Mouse (Mus musculus): ENCODE results near the gene Chml. TPM values are rescaled to one million over a fixed set of nuclear protein-coding genes. Genes with fewer than 3 reads are reported as not detected.

Chml gene
- polyA plus RNA-seq, 1 experiment, result 0.54 TPM

DNA sequence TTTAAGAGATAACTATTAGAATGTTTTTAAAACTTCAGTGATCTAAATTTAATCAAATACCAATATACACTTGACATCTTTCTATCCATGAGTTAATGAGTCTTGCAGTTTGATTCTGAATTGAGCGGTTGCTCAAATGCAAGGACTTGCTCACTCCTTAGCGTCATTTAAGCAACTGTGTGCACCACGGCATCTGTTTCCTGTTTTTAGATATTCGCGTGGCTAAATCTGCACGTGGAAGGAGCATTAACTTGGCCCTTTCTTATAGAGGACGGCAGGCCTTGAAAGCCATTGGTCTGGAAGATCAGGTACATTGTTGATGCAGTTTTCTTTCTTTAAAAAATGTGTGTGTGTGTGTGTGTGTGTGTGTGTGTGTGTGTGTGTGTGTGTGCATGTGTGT lies 55.0 kb downstream of the Chml start:
- H3K27me3 ChIP-seq (ENCODE audit: control insufficient read depth), result no peaks in the 10 kb centered on the region
- H3K4me1 ChIP-seq (ENCODE audit: control insufficient read depth), result no peaks in the 10 kb centered on the region
- no peak overlapping the region for H3K4me3 ChIP-seq (replicated peaks)
- no peaks in the 10 kb centered on the region for H3K9me3 ChIP-seq (ENCODE audit: control insufficient read depth, low read length)
- no peaks in the 10 kb centered on the region for H3K36me3 ChIP-seq (ENCODE audit: control insufficient read depth)
- TF ChIP-seq TAL1 (IDR thresholded peaks at IDR 0.05; ENCODE audit: low read length) (no peak), GATA1 (IDR thresholded peaks at IDR 0.05; ENCODE audit: low read length) (no peak)

DNA sequence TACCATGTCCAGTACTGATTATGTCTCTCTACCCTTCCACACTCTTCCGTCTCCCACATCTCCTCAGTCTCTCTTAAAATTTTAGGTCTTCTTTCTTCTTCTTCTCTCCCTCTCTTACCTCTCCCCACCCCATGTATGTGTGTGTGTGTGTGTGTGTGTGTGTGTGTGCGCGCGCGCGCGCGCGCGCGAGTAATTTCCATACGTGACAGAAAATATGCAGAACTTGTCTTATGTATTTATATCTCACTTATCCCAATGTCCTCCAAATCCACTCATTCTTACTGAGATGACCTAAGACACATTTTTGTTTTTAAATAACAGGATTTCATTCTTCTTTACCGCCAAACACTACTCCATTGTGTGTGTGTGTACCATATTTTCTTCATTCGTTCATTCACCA lies 60.2 kb downstream of the Chml start:
- no peaks in the 10 kb centered on the region for H3K9me3 ChIP-seq (ENCODE audit: control insufficient read depth, low read length)
- H3K4me3 ChIP-seq (replicated peaks), result no peak overlapping the region
- no peaks in the 10 kb centered on the region for H3K36me3 ChIP-seq (ENCODE audit: control insufficient read depth)
- H3K27me3 ChIP-seq (ENCODE audit: control insufficient read depth), result no peaks in the 10 kb centered on the region
- TF ChIP-seq TAL1 (IDR thresholded peaks at IDR 0.05; ENCODE audit: low read length) (no peak), GATA1 (IDR thresholded peaks at IDR 0.05; ENCODE audit: low read length) (no peak)
- H3K4me1 ChIP-seq (ENCODE audit: control insufficient read depth), result no peaks in the 10 kb centered on the region

Other genes starting within 250 kb of the Chml start
- 0.03 TPM in 1 of 2 replicates, not detected in the other for gene Rgs7, start 200.4 kb downstream of the Chml start, polyA plus RNA-seq (2012)
- 0.01 TPM in 1 of 2 replicates, not detected in the other for gene Kmo, start 72.5 kb downstream of the Chml start, polyA plus RNA-seq (2012)
- 1.0 and 1.2 TPM in 2 replicates for gene Fh1, start 67.3 kb downstream of the Chml start, polyA plus RNA-seq (2012)
- 0.07 TPM in 1 of 2 replicates, not detected in the other for gene Opn3, start 125 bp downstream of the Chml start, polyA plus RNA-seq (2012)
- gene Wdr64, start 5.7 kb upstream of the Chml start, polyA plus RNA-seq (2012), result not detected in 2 replicates
- 0.51 and 0.52 TPM in 2 replicates for gene Exo1, start 187.7 kb upstream of the Chml start, polyA plus RNA-seq (2012)
- 0.05 TPM in 1 of 2 replicates, not detected in the other for gene Gm38100, start 227.4 kb upstream of the Chml start, polyA plus RNA-seq (2012)

Measured in erythroblast, embryonic 14.5 days (primary cell).